Mouse (Mus musculus) brown adipose tissue, adult 24 weeks (tissue): ENCODE data around the gene Hbb-bh1. TPM values are rescaled to one million over a fixed set of nuclear protein-coding genes. Genes with fewer than 3 reads are reported as not detected.

Experiments
- H3K27ac ChIP-seq: fragments of 200-500 bp; replicated peaks from 2 replicates; pipeline ENCODE4 v1.5.1; 2012; ENCODE audit warnings: low read depth, mild to moderate bottlenecking, low read length
- H3K4me1 ChIP-seq: fragments of 200-500 bp; 2 replicates; pipeline ENCODE4 v1.6.1; 2012; ENCODE audit warnings: low read length, mixed read lengths; ENCODE audit not compliant: control insufficient read depth, insufficient read depth, insufficient read length
- H3K4me3 ChIP-seq: fragments of 200-500 bp; 2 replicates; pipeline ENCODE4 v1.5.1; 2012; ENCODE audit warnings: low read depth, mild to moderate bottlenecking, low read length, moderate library complexity; ENCODE audit not compliant: insufficient read depth
- polyA plus RNA-seq: library from polyadenylated mRNA; stranded (reverse); fragments of >200 nt; gene quantifications from 2 replicates; pipeline ENCODE4 v1.2.4, GENCODE M21; 2012; ENCODE audit not compliant: missing spikeins, insufficient read depth, insufficient read length

Hbb-bh1 gene
- polyA plus RNA-seq, 1 experiment, result not detected

DNA sequence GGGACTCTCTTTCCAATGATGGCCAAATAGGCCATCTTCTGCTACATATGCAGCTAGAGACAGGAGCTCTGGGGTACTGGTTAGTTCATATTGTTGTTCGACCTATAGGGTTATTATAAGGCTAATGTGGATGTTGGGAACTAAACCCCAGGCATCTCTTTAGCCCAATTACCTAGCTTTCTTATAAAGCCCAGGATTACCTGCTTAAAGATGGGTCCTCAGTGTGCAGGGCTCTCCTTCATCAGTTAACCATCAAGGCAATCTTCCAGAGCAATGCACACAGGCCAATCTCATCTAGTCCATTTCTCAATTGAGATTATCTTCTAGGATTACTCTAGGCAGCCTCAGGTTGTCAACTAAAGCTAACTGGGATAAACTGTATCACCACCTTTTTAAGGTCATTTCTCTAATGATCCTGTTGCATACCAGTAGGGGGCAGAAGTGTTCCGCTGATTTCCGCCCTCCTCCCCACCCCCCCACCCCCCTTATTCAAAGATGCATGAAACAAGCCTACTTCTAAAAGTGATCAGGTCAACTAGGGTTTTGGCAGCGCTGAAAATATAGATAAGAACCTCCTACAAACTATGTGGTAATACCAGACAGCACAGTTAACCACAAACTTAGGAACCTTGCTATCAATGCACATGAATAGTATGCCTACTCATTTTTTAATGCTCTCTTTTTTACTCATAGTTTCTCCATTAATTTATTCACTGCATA is 50.1 kb downstream of the Hbb-bh1 start:
- Histone ChIP-seq H3K4me1 (no peaks in the 10 kb centered on the region), H3K27ac (no peak overlapping the region), H3K4me3 (no peak overlapping the region)

DNA sequence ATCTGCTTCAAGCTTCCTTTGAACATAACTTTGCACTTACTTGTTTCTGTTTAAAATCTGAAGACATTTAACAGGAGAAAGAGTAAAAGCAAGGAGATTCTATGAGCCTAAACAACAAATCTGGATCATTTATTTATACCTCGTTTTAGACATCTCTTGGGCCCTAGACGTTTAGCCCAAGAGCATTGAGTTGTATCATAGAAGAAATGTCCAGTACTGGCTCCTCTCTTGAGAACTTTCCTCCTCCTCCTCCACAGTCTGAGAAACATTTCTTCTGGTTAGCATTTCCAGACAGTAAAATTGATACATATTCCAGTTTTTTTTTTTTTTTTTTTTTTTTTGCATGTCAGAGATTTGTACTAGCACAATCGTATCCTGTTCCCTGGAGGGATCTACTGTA is 51.2 kb downstream of the Hbb-bh1 start, which contains the start of gene Olfr67:
Gene Olfr67, minus strand, starts transcription at position 101 of the 400 bp plus-strand sequence.
- no peak within 1 kb of the TSS for H3K4me3 ChIP-seq
- no peaks in the 10 kb centered on the region for H3K4me1 ChIP-seq
- H3K27ac ChIP-seq, result no peak within 1 kb of the TSS

Other genes with a start within 250 kb of the Hbb-bh1 start
- gene Olfr619, start 242.6 kb downstream of the Hbb-bh1 start, polyA plus RNA-seq, result not detected in 2 replicates
- not detected in 2 replicates for gene Olfr620, start 230.6 kb downstream of the Hbb-bh1 start, polyA plus RNA-seq
- gene Olfr622, start 200.5 kb downstream of the Hbb-bh1 start, polyA plus RNA-seq, result not detected in 2 replicates
- not detected in 2 replicates for gene Olfr623, start 179.5 kb downstream of the Hbb-bh1 start, polyA plus RNA-seq
- gene Olfr624, start 172.0 kb downstream of the Hbb-bh1 start, polyA plus RNA-seq, result not detected in 2 replicates
- gene Olfr625-ps1, start 160.4 kb downstream of the Hbb-bh1 start, polyA plus RNA-seq, result not detected in 2 replicates
- gene Olfr243, start 128.5 kb downstream of the Hbb-bh1 start, polyA plus RNA-seq, result not detected in 2 replicates
- not detected in 2 replicates for gene Olfr628, start 112.8 kb downstream of the Hbb-bh1 start, polyA plus RNA-seq
- gene Olfr629, start 98.2 kb downstream of the Hbb-bh1 start, polyA plus RNA-seq, result not detected in 2 replicates
- gene Olfr630, start 85.8 kb downstream of the Hbb-bh1 start, polyA plus RNA-seq, result not detected in 2 replicates
- gene Olfr69, start 71.6 kb downstream of the Hbb-bh1 start, polyA plus RNA-seq, result not detected in 2 replicates
- not detected in 2 replicates for gene Olfr68, start 63.5 kb downstream of the Hbb-bh1 start, polyA plus RNA-seq
- not detected in 2 replicates for gene Olfr67, start 51.3 kb downstream of the Hbb-bh1 start, polyA plus RNA-seq
- 87.6 and 749 TPM in 2 replicates for gene Hbb-bt, start 29.2 kb downstream of the Hbb-bh1 start, polyA plus RNA-seq
- 880 and 4,613 TPM in 2 replicates for gene Hbb-bs, start 15.1 kb downstream of the Hbb-bh1 start, polyA plus RNA-seq
- gene Hbb-bh2, start 2.6 kb downstream of the Hbb-bh1 start, polyA plus RNA-seq, result not detected in 2 replicates
- not detected in 2 replicates for gene Hbb-y, start 10.1 kb upstream of the Hbb-bh1 start, polyA plus RNA-seq
- gene Olfr66, start 43.1 kb upstream of the Hbb-bh1 start, polyA plus RNA-seq, result not detected in 2 replicates
- not detected in 2 replicates for gene Olfr64, start 51.3 kb upstream of the Hbb-bh1 start, polyA plus RNA-seq
- gene Olfr65, start 60.3 kb upstream of the Hbb-bh1 start, polyA plus RNA-seq, result not detected in 2 replicates
- gene Olfr631, start 85.7 kb upstream of the Hbb-bh1 start, polyA plus RNA-seq, result not detected in 2 replicates
- gene Olfr632, start 91.2 kb upstream of the Hbb-bh1 start, polyA plus RNA-seq, result not detected in 2 replicates
- gene Olfr633, start 101.3 kb upstream of the Hbb-bh1 start, polyA plus RNA-seq, result not detected in 2 replicates
- not detected in 2 replicates for gene Olfr635, start 128.0 kb upstream of the Hbb-bh1 start, polyA plus RNA-seq
- gene Olfr638, start 155.6 kb upstream of the Hbb-bh1 start, polyA plus RNA-seq, result not detected in 2 replicates
- not detected in 2 replicates for gene Olfr639, start 174.1 kb upstream of the Hbb-bh1 start, polyA plus RNA-seq
- not detected in 2 replicates for gene Olfr640, start 182.4 kb upstream of the Hbb-bh1 start, polyA plus RNA-seq
- gene Olfr641, start 192.3 kb upstream of the Hbb-bh1 start, polyA plus RNA-seq, result not detected in 2 replicates
- not detected in 2 replicates for gene Olfr642, start 209.5 kb upstream of the Hbb-bh1 start, polyA plus RNA-seq
- not detected in 2 replicates for gene 4930516K23Rik, start 218.3 kb upstream of the Hbb-bh1 start, polyA plus RNA-seq
- gene Olfr644, start 228.7 kb upstream of the Hbb-bh1 start, polyA plus RNA-seq, result not detected in 2 replicates
- not detected in 2 replicates for gene Olfr645, start 242.3 kb upstream of the Hbb-bh1 start, polyA plus RNA-seq